Mouse (Mus musculus) retina, postnatal 7 days (tissue): ENCODE measurements at regions not wholly inside any gene's neighbourhood (a gene's known extent, or its start where the extent isn't known, plus 50 kb on each side); places are given as distances from the start of the nearest gene placed in this dataset.

Experiments
- DNase-seq: peaks from one replicate; pipeline ENCODE4 v3.0.0-alpha.2; 2012; ENCODE audit warnings: low read depth, low spot score

GRCm38 (mm10) chr10:122564473-122564872 lies 114.1 kb upstream of the Ppm1h start:
- no peak for DNase-seq

GRCm38 (mm10) chr10:122566601-122567000 lies 112.0 kb upstream of the Ppm1h start:
- no peak for DNase-seq

GRCm38 (mm10) chr10:122569546-122570202 lies 108.9 kb upstream of the Ppm1h start:
- no peak for DNase-seq

- no peak for DNase-seq
Measured at GRCm38 (mm10) chr10:122570909-122571551, 107.5 kb upstream of the Ppm1h start.

- DNase-seq, result no peak
Measured at GRCm38 (mm10) chr10:122576171-122577063, 102.1 kb upstream of the Ppm1h start.

- no peak for DNase-seq
Measured at GRCm38 (mm10) chr10:122578209-122579001, 100.2 kb upstream of the Ppm1h start.

- DNase-seq, result no peak
Measured at GRCm38 (mm10) chr10:122581096-122581495, 97.5 kb upstream of the Ppm1h start.

- no peak for DNase-seq
Measured at GRCm38 (mm10) chr10:122587541-122587940, 91.0 kb upstream of the Ppm1h start.

- DNase-seq, result no peak
Measured at GRCm38 (mm10) chr10:122599511-122599910, 79.1 kb upstream of the Ppm1h start.

GRCm38 (mm10) chr10:122602394-122602793 lies 76.2 kb upstream of the Ppm1h start:
- DNase-seq, result peak; percentile 9

- no peak for DNase-seq
Measured at GRCm38 (mm10) chr10:122603960-122604359, 74.6 kb upstream of the Ppm1h start.

- no peak for DNase-seq
Measured at GRCm38 (mm10) chr10:122613281-122613680, 65.3 kb upstream of the Ppm1h start.

- no peak for DNase-seq
Measured at GRCm38 (mm10) chr10:122613891-122614290, 64.7 kb upstream of the Ppm1h start.

GRCm38 (mm10) chr10:122614720-122615119 lies 63.8 kb upstream of the Ppm1h start:
- no peak for DNase-seq

GRCm38 (mm10) chr10:122615658-122616057 lies 62.9 kb upstream of the Ppm1h start:
- DNase-seq, result no peak

GRCm38 (mm10) chr10:122616385-122616784 lies 62.2 kb upstream of the Ppm1h start:
- DNase-seq, result peak; percentile 16

GRCm38 (mm10) chr10:122618854-122619253 lies 59.7 kb upstream of the Ppm1h start:
- DNase-seq, result peak; percentile 24

- DNase-seq, result no peak
Measured at GRCm38 (mm10) chr10:122619406-122620116, 59.0 kb upstream of the Ppm1h start.
